Mouse (Mus musculus): ENCODE results near the gene Psmd12.

Gene Psmd12

GRCm38 (mm10) chr11:107509631-107510338, 30.5 kb downstream of the Psmd12 start:
- DNase-seq (ENCODE audit: inconsistent age in 2 of 2, low spot score in 1 of 2): no peak

GRCm38 (mm10) chr11:107510362-107511269, 31.3 kb downstream of the Psmd12 start:
- DNase-seq (ENCODE audit: inconsistent age in 2 of 2, low spot score in 1 of 2): peak; percentile 14 to 74

- peak; percentile 57 to 79 for DNase-seq (ENCODE audit: inconsistent age in 2 of 2, low spot score in 1 of 2)
Observed at GRCm38 (mm10) chr11:107511954-107512353, 32.7 kb downstream of the Psmd12 start.

- no peak for DNase-seq (ENCODE audit: inconsistent age in 2 of 2, low spot score in 1 of 2)
Observed at GRCm38 (mm10) chr11:107513047-107513446, 33.8 kb downstream of the Psmd12 start.

GRCm38 (mm10) chr11:107516387-107516786, 37.1 kb downstream of the Psmd12 start:
- DNase-seq (ENCODE audit: inconsistent age in 2 of 2, low spot score in 1 of 2): no peak

- DNase-seq (ENCODE audit: inconsistent age in 2 of 2, low spot score in 1 of 2): no peak
Observed at GRCm38 (mm10) chr11:107518645-107519429, 39.6 kb downstream of the Psmd12 start.

GRCm38 (mm10) chr11:107521153-107521552, 41.9 kb downstream of the Psmd12 start:
- peak in 1 of 2 experiments; percentile 53 for DNase-seq (ENCODE audit: inconsistent age in 2 of 2, low spot score in 1 of 2)

GRCm38 (mm10) chr11:107524966-107525365, 45.7 kb downstream of the Psmd12 start:
- DNase-seq (ENCODE audit: inconsistent age in 2 of 2, low spot score in 1 of 2): no peak

GRCm38 (mm10) chr11:107527632-107528031, 48.3 kb downstream of the Psmd12 start:
- no peak for DNase-seq (ENCODE audit: inconsistent age in 2 of 2, low spot score in 1 of 2)

GRCm38 (mm10) chr11:107529320-107529719, 50.0 kb downstream of the Psmd12 start:
- peak; percentile 36 to 59 for DNase-seq (ENCODE audit: inconsistent age in 2 of 2, low spot score in 1 of 2)

- no peak for DNase-seq (ENCODE audit: inconsistent age in 2 of 2, low spot score in 1 of 2)
Observed at GRCm38 (mm10) chr11:107531445-107531844, 52.2 kb downstream of the Psmd12 start.

- no peak for DNase-seq (ENCODE audit: inconsistent age in 2 of 2, low spot score in 1 of 2)
Observed at GRCm38 (mm10) chr11:107532271-107532670, 53.0 kb downstream of the Psmd12 start.

- no peak for DNase-seq (ENCODE audit: inconsistent age in 2 of 2, low spot score in 1 of 2)
Observed at GRCm38 (mm10) chr11:107538994-107539393, 59.7 kb downstream of the Psmd12 start.

- DNase-seq (ENCODE audit: inconsistent age in 2 of 2, low spot score in 1 of 2): no peak
Observed at GRCm38 (mm10) chr11:107540339-107540738, 61.1 kb downstream of the Psmd12 start.

GRCm38 (mm10) chr11:107545747-107546476, 66.6 kb downstream of the Psmd12 start:
- peak; percentile 13 to 57 for DNase-seq (ENCODE audit: inconsistent age in 2 of 2, low spot score in 1 of 2)

GRCm38 (mm10) chr11:107546667-107547301, 67.5 kb downstream of the Psmd12 start:
- peak; percentile 36 to 69 for DNase-seq (ENCODE audit: inconsistent age in 2 of 2, low spot score in 1 of 2)

- peak; percentile 72 to 92 for DNase-seq (ENCODE audit: inconsistent age in 2 of 2, low spot score in 1 of 2)
Observed at GRCm38 (mm10) chr11:107547351-107548203, 68.3 kb downstream of the Psmd12 start, which contains the start of gene Helz. Gene Helz, plus strand, starts transcription at chr11:107547930.

- peak; percentile 27 to 62 for DNase-seq (ENCODE audit: inconsistent age in 2 of 2, low spot score in 1 of 2)
Observed at GRCm38 (mm10) chr11:107548204-107548975, 69.1 kb downstream of the Psmd12 start.
